Mouse (Mus musculus): ENCODE data around the gene Lrrn4. TPM values are rescaled to one million over a fixed set of nuclear protein-coding genes. Genes with fewer than 3 reads are reported as not detected.

Gene Lrrn4
- total RNA-seq, 1 experiment: 11.8 TPM

DNA sequence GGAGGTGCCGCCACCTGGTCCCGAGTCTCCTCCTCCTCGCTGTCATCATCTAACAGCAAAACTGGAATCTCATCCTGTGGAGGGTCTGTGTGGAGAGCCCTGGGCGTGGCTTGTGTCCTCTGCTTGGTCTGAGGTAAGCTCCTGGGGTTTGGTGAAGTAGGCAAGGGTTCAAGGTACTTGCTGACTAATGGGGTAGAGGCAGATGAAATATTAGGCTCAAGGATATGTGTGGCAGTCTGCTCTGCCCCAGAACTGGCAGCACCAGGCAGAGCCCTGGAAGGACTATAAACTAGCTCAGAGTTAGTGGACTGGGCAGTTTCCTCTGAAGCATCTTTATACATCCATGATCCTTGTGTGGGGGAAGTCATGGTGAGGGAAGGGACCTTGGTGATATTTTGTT is 10.4 kb downstream of the Lrrn4 start:
- TF ChIP-seq CHD2 (IDR thresholded peaks at IDR 0.05; ENCODE audit: low read depth, low read length): no peak
- TF ChIP-seq ZC3H11A (IDR thresholded peaks at IDR 0.05; ENCODE audit: borderline replicate concordance, low read depth, low read length): no peak
- Histone ChIP-seq H3K9me3 (ENCODE audit: control insufficient read depth, insufficient read depth, low read depth, low read length) (no peaks in the 10 kb centered on the region), H3K36me3 (ENCODE audit: control insufficient read depth, insufficient read depth, low read length, poor library complexity, severe bottlenecking) (peaks cover 8% of the 10 kb centered on the region; the same call in 1 of the 2 replicates), H3K9ac (ENCODE audit: insufficient read depth, low read depth, low read length, poor library complexity, severe bottlenecking) (no peak overlapping the region), H3K4me1 (ENCODE audit: control insufficient read depth in 2 of 2, insufficient read depth in 2 of 2, low read length in 2 of 2, poor library complexity in 1 of 2) (no peaks in the 10 kb centered on the region), H3K4me3 (ENCODE audit: insufficient read depth in 1 of 2, low read depth in 1 of 2, low read length in 2 of 2, poor library complexity in 1 of 2, severe bottlenecking in 1 of 2) (no peak overlapping the region), H3K27ac (ENCODE audit: insufficient read depth, low read depth, low read length, poor library complexity, severe bottlenecking) (no peak overlapping the region)
- DNase-seq (ENCODE audit: low read depth, low spot score): no peak
- in situ Hi-C loops (cut with MboI; ENCODE audit: low sequenced_read_pairs in 2 of 2, unreplicated experiment in 2 of 2): no loop called here

DNA sequence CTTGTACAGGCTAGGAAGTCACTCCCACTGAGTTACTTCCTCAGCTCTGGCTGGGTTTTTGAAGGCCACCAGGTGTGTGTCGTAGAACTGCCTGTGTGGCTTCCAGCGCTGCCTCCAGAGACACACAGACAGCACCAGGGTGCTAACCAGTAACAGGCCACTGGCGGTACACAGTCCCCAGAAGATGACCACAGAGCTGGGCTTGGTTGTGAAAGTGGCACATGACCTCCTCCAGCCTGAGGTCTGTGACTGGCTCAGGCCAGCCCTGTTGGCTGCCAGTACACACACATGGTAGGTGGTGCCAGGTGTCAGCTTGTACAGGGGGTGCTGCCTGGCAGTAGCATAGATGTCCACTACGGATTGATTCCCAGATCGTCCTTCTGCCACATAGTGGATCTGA is 11.0 kb downstream of the Lrrn4 start:
- no peaks in the 10 kb centered on the region for H3K9me3 ChIP-seq (ENCODE audit: control insufficient read depth, insufficient read depth, low read depth, low read length)
- in situ Hi-C loops (cut with MboI; ENCODE audit: low sequenced_read_pairs in 2 of 2, unreplicated experiment in 2 of 2): no loop called here
- TF ChIP-seq ZC3H11A (IDR thresholded peaks at IDR 0.05; ENCODE audit: borderline replicate concordance, low read depth, low read length): no peak
- no peak for TF ChIP-seq HCFC1 (IDR thresholded peaks at IDR 0.05; ENCODE audit: borderline replicate concordance, insufficient read depth, low read length)
- TF ChIP-seq CHD2 (IDR thresholded peaks at IDR 0.05; ENCODE audit: low read depth, low read length): no peak
- no peak for TF ChIP-seq ZNF384 (IDR thresholded peaks at IDR 0.05; ENCODE audit: low read depth, low read length)
- no peak for TF ChIP-seq MAFK (IDR thresholded peaks at IDR 0.05; ENCODE audit: insufficient read depth, low read depth, low read length)
- no peak overlapping the region for H3K9ac ChIP-seq (ENCODE audit: insufficient read depth, low read depth, low read length, poor library complexity, severe bottlenecking)
- H3K27ac ChIP-seq (ENCODE audit: insufficient read depth, low read depth, low read length, poor library complexity, severe bottlenecking): no peak overlapping the region
- no peak for DNase-seq (ENCODE audit: low read depth, low spot score)
- H3K4me1 ChIP-seq (ENCODE audit: control insufficient read depth in 2 of 2, insufficient read depth in 2 of 2, low read length in 2 of 2, poor library complexity in 1 of 2): no peaks in the 10 kb centered on the region
- H3K36me3 ChIP-seq (ENCODE audit: control insufficient read depth, insufficient read depth, low read length, poor library complexity, severe bottlenecking): peaks cover 5% of the 10 kb centered on the region; the same call in 1 of the 2 replicates
- H3K4me3 ChIP-seq (ENCODE audit: insufficient read depth in 1 of 2, low read depth in 1 of 2, low read length in 2 of 2, poor library complexity in 1 of 2, severe bottlenecking in 1 of 2): no peak overlapping the region

DNA sequence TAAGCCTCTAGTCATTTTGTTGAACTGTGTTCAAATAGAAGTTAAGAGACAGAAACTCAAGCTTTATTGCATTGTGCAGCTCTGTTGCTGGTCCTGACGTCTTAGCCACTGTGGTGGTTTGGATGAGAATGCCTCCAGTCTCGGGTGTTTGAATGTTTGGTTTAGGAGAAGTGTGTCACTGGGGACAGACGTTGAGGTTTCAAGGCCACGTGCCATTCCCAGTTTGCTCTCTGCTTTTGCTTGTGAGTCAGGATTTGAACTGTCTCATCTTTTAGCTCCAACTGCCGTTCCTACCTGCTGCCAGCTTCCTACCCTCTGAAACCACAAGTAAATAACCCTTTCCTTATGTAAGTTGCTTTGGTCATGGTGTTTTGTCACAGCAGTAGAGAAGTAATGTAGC is 13.2 kb downstream of the Lrrn4 start:
- in situ Hi-C loops (cut with MboI; ENCODE audit: low sequenced_read_pairs in 2 of 2, unreplicated experiment in 2 of 2): no loop called here
- no peak overlapping the region for H3K4me3 ChIP-seq (ENCODE audit: insufficient read depth in 1 of 2, low read depth in 1 of 2, low read length in 2 of 2, poor library complexity in 1 of 2, severe bottlenecking in 1 of 2)
- DNase-seq (ENCODE audit: low read depth, low spot score): no peak
- H3K36me3 ChIP-seq (ENCODE audit: control insufficient read depth, insufficient read depth, low read length, poor library complexity, severe bottlenecking): peaks cover 7% of the 10 kb centered on the region; the same call in 1 of the 2 replicates
- H3K27ac ChIP-seq (ENCODE audit: insufficient read depth, low read depth, low read length, poor library complexity, severe bottlenecking): no peak overlapping the region
- H3K4me1 ChIP-seq (ENCODE audit: control insufficient read depth in 2 of 2, insufficient read depth in 2 of 2, low read length in 2 of 2, poor library complexity in 1 of 2): no peaks in the 10 kb centered on the region
- no peak for TF ChIP-seq HCFC1 (IDR thresholded peaks at IDR 0.05; ENCODE audit: borderline replicate concordance, insufficient read depth, low read length)
- no peak for TF ChIP-seq CHD2 (IDR thresholded peaks at IDR 0.05; ENCODE audit: low read depth, low read length)
- no peak overlapping the region for H3K9ac ChIP-seq (ENCODE audit: insufficient read depth, low read depth, low read length, poor library complexity, severe bottlenecking)
- H3K9me3 ChIP-seq (ENCODE audit: control insufficient read depth, insufficient read depth, low read depth, low read length): no peaks in the 10 kb centered on the region

DNA sequence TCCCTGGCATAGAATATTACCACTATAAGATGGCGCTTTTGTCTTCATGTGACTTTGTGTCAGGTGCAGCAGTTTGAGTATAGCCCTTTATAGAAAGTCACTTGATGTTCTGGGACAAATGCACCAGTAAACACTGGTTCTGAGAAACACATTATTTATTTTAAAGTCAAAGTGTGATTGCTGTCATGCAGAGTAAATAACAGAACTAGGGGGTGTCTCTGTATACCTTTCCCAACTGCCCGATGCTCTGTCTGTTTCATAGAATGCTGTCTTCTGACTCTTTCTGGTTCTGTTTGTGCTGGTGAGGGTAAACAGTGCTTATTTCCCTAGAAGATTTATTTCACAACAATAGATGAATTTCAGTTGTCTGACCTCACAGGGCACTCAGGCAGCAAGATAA is 17.4 kb downstream of the Lrrn4 start:
- in situ Hi-C loops (cut with MboI; ENCODE audit: low sequenced_read_pairs in 2 of 2, unreplicated experiment in 2 of 2): no loop called here
- Histone ChIP-seq H3K36me3 (ENCODE audit: control insufficient read depth, insufficient read depth, low read length, poor library complexity, severe bottlenecking) (peaks cover 2% of the 10 kb centered on the region; the same call in 1 of the 2 replicates), H3K4me3 (ENCODE audit: insufficient read depth in 1 of 2, low read depth in 1 of 2, low read length in 2 of 2, poor library complexity in 1 of 2, severe bottlenecking in 1 of 2) (no peak overlapping the region), H3K4me1 (ENCODE audit: control insufficient read depth in 2 of 2, insufficient read depth in 2 of 2, low read length in 2 of 2, poor library complexity in 1 of 2) (no peaks in the 10 kb centered on the region), H3K9ac (ENCODE audit: insufficient read depth, low read depth, low read length, poor library complexity, severe bottlenecking) (no peak overlapping the region), H3K9me3 (ENCODE audit: control insufficient read depth, insufficient read depth, low read depth, low read length) (no peaks in the 10 kb centered on the region), H3K27ac (ENCODE audit: insufficient read depth, low read depth, low read length, poor library complexity, severe bottlenecking) (no peak overlapping the region)
- no peak for TF ChIP-seq ZNF384 (IDR thresholded peaks at IDR 0.05; ENCODE audit: low read depth, low read length)
- no peak for TF ChIP-seq CHD2 (IDR thresholded peaks at IDR 0.05; ENCODE audit: low read depth, low read length)
- no peak for TF ChIP-seq HCFC1 (IDR thresholded peaks at IDR 0.05; ENCODE audit: borderline replicate concordance, insufficient read depth, low read length)
- no peak for TF ChIP-seq MAFK (IDR thresholded peaks at IDR 0.05; ENCODE audit: insufficient read depth, low read depth, low read length)
- TF ChIP-seq ZC3H11A (IDR thresholded peaks at IDR 0.05; ENCODE audit: borderline replicate concordance, low read depth, low read length): no peak
- DNase-seq (ENCODE audit: low read depth, low spot score): no peak

DNA sequence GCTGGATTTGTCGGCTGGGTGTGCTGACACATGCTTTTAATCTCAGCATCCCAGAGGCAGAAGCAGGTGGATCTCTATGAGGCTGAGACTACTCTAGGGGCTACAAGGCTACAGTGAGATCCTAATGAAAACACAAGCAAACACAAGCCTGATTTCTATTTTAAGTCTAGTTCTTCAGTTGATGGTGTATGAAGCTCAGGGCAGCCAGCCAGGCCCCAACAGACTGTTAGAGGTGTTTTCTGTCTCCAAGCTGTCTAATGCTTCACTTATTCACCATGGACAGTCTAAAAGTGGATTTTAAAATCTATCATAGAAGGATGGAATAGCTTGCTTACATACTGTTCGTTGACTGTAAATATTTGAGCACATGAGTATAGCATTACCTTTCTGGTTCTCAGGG is 19.2 kb downstream of the Lrrn4 start:
- Histone ChIP-seq H3K9me3 (ENCODE audit: control insufficient read depth, insufficient read depth, low read depth, low read length) (no peaks in the 10 kb centered on the region), H3K4me3 (ENCODE audit: insufficient read depth in 1 of 2, low read depth in 1 of 2, low read length in 2 of 2, poor library complexity in 1 of 2, severe bottlenecking in 1 of 2) (no peak overlapping the region), H3K9ac (ENCODE audit: insufficient read depth, low read depth, low read length, poor library complexity, severe bottlenecking) (no peak overlapping the region), H3K36me3 (ENCODE audit: control insufficient read depth, insufficient read depth, low read length, poor library complexity, severe bottlenecking) (peaks cover 2% of the 10 kb centered on the region; the same call in 1 of the 2 replicates), H3K27ac (ENCODE audit: insufficient read depth, low read depth, low read length, poor library complexity, severe bottlenecking) (no peak overlapping the region), H3K4me1 (ENCODE audit: control insufficient read depth in 2 of 2, insufficient read depth in 2 of 2, low read length in 2 of 2, poor library complexity in 1 of 2) (no peaks in the 10 kb centered on the region)
- no peak for DNase-seq (ENCODE audit: low read depth, low spot score)
- no peak for TF ChIP-seq CHD2 (IDR thresholded peaks at IDR 0.05; ENCODE audit: low read depth, low read length)
- TF ChIP-seq HCFC1 (IDR thresholded peaks at IDR 0.05; ENCODE audit: borderline replicate concordance, insufficient read depth, low read length): no peak
- no peak for TF ChIP-seq MAFK (IDR thresholded peaks at IDR 0.05; ENCODE audit: insufficient read depth, low read depth, low read length)
- no peak for TF ChIP-seq ZNF384 (IDR thresholded peaks at IDR 0.05; ENCODE audit: low read depth, low read length)
- TF ChIP-seq ZC3H11A (IDR thresholded peaks at IDR 0.05; ENCODE audit: borderline replicate concordance, low read depth, low read length): no peak
- in situ Hi-C loops (cut with MboI; ENCODE audit: low sequenced_read_pairs in 2 of 2, unreplicated experiment in 2 of 2): no loop called here
